In the genomic region with DNA sequence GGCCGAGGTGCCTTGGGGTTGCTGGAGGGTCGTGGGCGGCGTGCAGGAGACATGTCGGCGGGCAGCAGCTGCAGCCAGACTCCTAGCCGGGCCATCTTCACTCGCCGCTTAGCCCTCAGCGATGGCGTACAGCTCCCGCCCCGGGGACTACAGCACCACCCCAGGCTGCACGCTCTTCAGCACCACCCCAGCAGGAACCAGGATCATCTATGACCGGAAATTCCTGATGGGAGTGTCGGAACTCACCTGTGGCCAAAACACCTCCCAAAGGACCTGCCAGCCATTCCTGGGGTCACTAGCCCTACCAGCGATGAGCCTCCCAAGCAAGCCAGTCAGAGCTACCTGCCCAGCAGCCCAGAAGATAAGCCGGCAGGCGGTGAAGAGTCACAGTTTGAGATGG, we compare ENCODE assay signal across 20 mouse cellular contexts. TPM values are rescaled to one million over a fixed set of nuclear protein-coding genes. Genes with fewer than 3 reads are reported as not detected.
DNase-seq lines count a peak whose midpoint lies in the region; ATAC-seq and TF ChIP-seq lines count a peak whose summit lies in the region.
"Had no signal": no experiment of that assay in that cellular context is flagged by ENCODE, and none has a peak within 500 bp of the region (broad histone marks: within the 10 kb centered on the region; RNA-seq: fewer than 3 reads in every experiment).

No protein-coding gene starts in this region.

- peaks cover 71% of the 10 kb centered on the region for H3K36me3 ChIP-seq in E14TG2a.4 (ENCODE audit: insufficient read depth, low read length)
- peaks cover 21% of the 10 kb centered on the region for H3K36me3 ChIP-seq in ES-E14 (ENCODE audit: control insufficient read depth, insufficient read depth, low read length, poor library complexity, severe bottlenecking)

- H3K4me1 ChIP-seq in E14TG2a.4 (replicated peaks; ENCODE audit: low read depth, low read length) (peaks cover 20% of the 10 kb centered on the region), ES-E14 (ENCODE audit: control insufficient read depth in 2 of 2, insufficient read depth in 2 of 2, low read length in 2 of 2, poor library complexity in 1 of 2) (peaks cover 0 to 4% of the 10 kb centered on the region in 2 experiments; a peak in 1 of 4 replicates)
- H3K4me1 ChIP-seq: embryonic facial prominence, embryonic 12.5 days; heart, embryonic 12.5 days; hindbrain, embryonic 10.5 days; intestine, embryonic 15.5 days had no signal

- no peaks in the 10 kb centered on the region for H3K9me3 ChIP-seq in E14TG2a.4 (ENCODE audit: low read length)
- H3K9me3 ChIP-seq in ES-E14 (ENCODE audit: control insufficient read depth, insufficient read depth, low read depth, low read length): no peaks in the 10 kb centered on the region
- H3K9me3 ChIP-seq: embryonic facial prominence, embryonic 12.5 days; heart, embryonic 12.5 days; hindbrain, embryonic 10.5 days; intestine, embryonic 15.5 days had no signal

- TF ChIP-seq CTCF in E14TG2a.4 (conservative IDR thresholded peaks at IDR 0.05; ENCODE audit: low read length): no peak

- peak; percentile 53 for ATAC-seq in granulocyte monocyte progenitor cell, adult 5-6 weeks (replicated peaks; ENCODE audit: poor library complexity, severe bottlenecking)
- no peak for ATAC-seq in activated CD4-positive, CD25-positive, alpha-beta regulatory T cell, adult 4 months
- ATAC-seq: forebrain, embryonic 14.5 days; intestine, embryonic 15.5 days had no signal

- in situ Hi-C loops in ES-E14 (cut with MboI; ENCODE audit: low sequenced_read_pairs in 2 of 2, unreplicated experiment in 2 of 2): no loop called here

- peak; percentile 82 for DNase-seq in heart, adult 11 months
- no peak for DNase-seq in heart, adult 8-10 months (ENCODE audit: low spot score)
- no peak for DNase-seq in ES-E14 (ENCODE audit: low read depth, low spot score)
- no peak for DNase-seq in urinary bladder, postnatal 36 days (ENCODE audit: low spot score in 2 of 2)
- DNase-seq in urinary bladder, postnatal 25 days (ENCODE audit: low spot score): no peak
- DNase-seq: adrenal gland, adult 8-10 months; adrenal gland, postnatal 36 days; cerebellum, adult 2 months; cerebellum, postnatal 10 days; gastrocnemius, postnatal 36 days; heart, adult 2 months had no signal

- peak overlapping the region; percentile 57 for H3K27ac ChIP-seq in ES-E14 (ENCODE audit: insufficient read depth, low read depth, low read length, poor library complexity, severe bottlenecking)
- H3K27ac ChIP-seq: embryonic facial prominence, embryonic 12.5 days; heart, adult 2 months; hindbrain, embryonic 10.5 days; hindbrain, embryonic 14.5 days; intestine, embryonic 15.5 days had no signal

- H3K4me3 ChIP-seq in E14TG2a.4 (replicated peaks; ENCODE audit: low read length) (peak overlapping the region; percentile 76), ES-E14 (ENCODE audit: insufficient read depth in 1 of 2, low read depth in 1 of 2, low read length in 2 of 2, poor library complexity in 1 of 2, severe bottlenecking in 1 of 2) (peak overlapping the region; percentile 60 to 69)
- H3K4me3 ChIP-seq: embryonic facial prominence, embryonic 12.5 days; heart, adult 2 months; heart, embryonic 12.5 days; hindbrain, embryonic 10.5 days; intestine, embryonic 15.5 days had no signal

- H3K27me3 ChIP-seq in E14TG2a.4 (ENCODE audit: insufficient read depth, low read length): no peaks in the 10 kb centered on the region
- H3K27me3 ChIP-seq: embryonic facial prominence, embryonic 12.5 days; heart, embryonic 12.5 days; intestine, embryonic 15.5 days had no signal

- peak overlapping the region; percentile 64 for H3K9ac ChIP-seq in ES-E14 (ENCODE audit: insufficient read depth, low read depth, low read length, poor library complexity, severe bottlenecking)
- H3K9ac ChIP-seq: embryonic facial prominence, embryonic 12.5 days; heart, embryonic 12.5 days; hindbrain, embryonic 14.5 days; intestine, embryonic 15.5 days had no signal

TF ChIP-seq in ES-E14, 5 proteins besides CTCF, POLR2A, EP300 and RAD21:
- TF ChIP-seq ZNF384 (IDR thresholded peaks at IDR 0.05; ENCODE audit: low read depth, low read length) (no peak), ZC3H11A (IDR thresholded peaks at IDR 0.05; ENCODE audit: borderline replicate concordance, low read depth, low read length) (no peak), MAFK (IDR thresholded peaks at IDR 0.05; ENCODE audit: insufficient read depth, low read depth, low read length) (no peak), CHD2 (IDR thresholded peaks at IDR 0.05; ENCODE audit: low read depth, low read length) (no peak), HCFC1 (IDR thresholded peaks at IDR 0.05; ENCODE audit: borderline replicate concordance, insufficient read depth, low read length) (no peak)

RNA-seq across cellular contexts. Expression of a gene that starts 28.3 kb away (rescaled TPM):
- 1 to 10 TPM; 3.6 to 5.8 (median 4.7) TPM for total RNA-seq in heart, adult 8-10 months (2022)
- 40.1 and 45.6 TPM in 2 replicates for total RNA-seq in ES-E14 (2012; rRNA removed)
- 74.6 and 87.3 TPM in 2 replicates for total RNA-seq in granulocyte monocyte progenitor cell, adult 5-6 weeks (2014; fragmentation: Nextera tagmentation)
- total RNA-seq in granulocyte monocyte progenitor cell, adult 5-6 weeks (2017): 145 and 153 TPM in 2 replicates
- polyA plus RNA-seq in activated CD4-positive, CD25-positive, alpha-beta regulatory T cell, adult 4 months (2017; shearing (Covaris generic)): 1 to 10 TPM; 8.0 to 9.6 TPM

RNA-seq across cellular contexts. Expression of a gene that starts 28.9 kb away (rescaled TPM):
- total RNA-seq in heart, adult 8-10 months (2022): 10 to 100 TPM; 46.3 to 48.8 (median 47.5) TPM
- total RNA-seq in ES-E14 (2012; rRNA removed): 59.4 and 69.5 TPM in 2 replicates
- 24.8 and 38.0 TPM in 2 replicates for total RNA-seq in granulocyte monocyte progenitor cell, adult 5-6 weeks (2014; fragmentation: Nextera tagmentation)
- 40.4 and 78.7 TPM in 2 replicates for total RNA-seq in granulocyte monocyte progenitor cell, adult 5-6 weeks (2017)
- 10 to 100 TPM; 14.7 to 15.9 TPM for polyA plus RNA-seq in activated CD4-positive, CD25-positive, alpha-beta regulatory T cell, adult 4 months (2017; shearing (Covaris generic))
